Mouse (Mus musculus) Patski (cell line): ENCODE measurements around the gene Olfr71. TPM values are rescaled to one million over a fixed set of nuclear protein-coding genes. Genes with fewer than 3 reads are reported as not detected.

Experiments
- ATAC-seq: fragments of 100-300 bp; one replicate; pipeline ENCODE4 v1.8.0; 2021
- CTCF ChIA-PET: fragments of 350-600 bp; sonication (Branson Sonifier 250); formaldehyde crosslinking; loops from one replicate; lab custom pipeline; 2022; ENCODE audit warnings: inconsistent platforms; lab: Charles Lee
- POLR2A ChIA-PET: fragments of 350-600 bp; sonication (Branson Sonifier 250); formaldehyde crosslinking; loops from one replicate; lab custom pipeline; 2022; ENCODE audit warnings: antibody characterized with exemption, inconsistent platforms; lab: Charles Lee
- DNase-seq: peaks from one replicate; pipeline ENCODE4 v3.0.0-alpha.2; 2011; ENCODE audit warnings: low read depth, low spot score
- H3K27me3 ChIP-seq: fragments of 371-371 bp; one replicate; pipeline ENCODE4 v1.5.1; 2021
- CTCF ChIP-seq: fragments of 100-300 bp; IDR thresholded peaks from one replicate; pipeline ENCODE4 v1.5.1; 2021
- in situ Hi-C: fragments of 300-500 bp; cut with MboI; formaldehyde crosslinking; loops from 3 replicates; pipeline ENCODE4 v1.11.1; 2018; ENCODE audit warnings: low pct_unique_long_range_greater_than_20kb, mixed read lengths
- polyA plus RNA-seq: library from polyadenylated mRNA; unstranded; gene quantifications from one replicate; pipeline ENCODE4 v1.2.3, GENCODE M21; 2021

Gene Olfr71
- polyA plus RNA-seq, 1 experiment from 2014 or later = not detected

DNA sequence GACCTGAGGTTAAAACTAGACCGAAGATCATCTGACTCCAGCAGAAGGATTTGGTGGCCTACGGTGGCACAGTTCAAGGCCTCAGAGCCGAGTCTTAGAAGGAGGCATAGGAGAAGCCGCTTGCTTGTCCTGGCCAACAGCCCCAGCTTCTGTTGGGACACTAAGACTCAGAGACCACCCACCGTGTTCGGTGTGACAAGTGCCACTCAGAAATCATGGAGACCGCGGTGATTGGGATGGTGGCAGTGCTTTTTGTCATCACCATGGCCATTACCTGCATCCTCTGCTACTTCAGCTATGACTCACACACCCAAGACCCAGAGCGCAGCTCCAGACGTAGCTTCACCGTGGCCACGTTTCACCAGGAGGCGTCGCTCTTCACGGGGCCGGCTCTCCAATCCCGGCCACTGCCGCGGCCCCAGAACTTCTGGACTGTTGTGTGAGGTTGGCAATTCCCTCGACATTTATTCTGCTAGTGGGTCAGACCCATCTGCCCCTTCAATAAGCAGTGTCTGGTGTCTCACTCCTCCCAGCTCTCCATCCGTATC is 20.8 kb upstream of the Olfr71 start:
- DNase-seq (no peak), ATAC-seq (no peak)
- in situ Hi-C loops = no loop called here
- ChIA-PET POLR2A (no interaction called here), CTCF (interaction anchor here (1.5 kb wide), 1 partner anchor 33 kb away, joined by 3 read pairs; no protein-coding TSS in a partner anchor)
- TF ChIP-seq CTCF = no peak
- H3K27me3 ChIP-seq = no peaks in the 10 kb centered on the region

DNA sequence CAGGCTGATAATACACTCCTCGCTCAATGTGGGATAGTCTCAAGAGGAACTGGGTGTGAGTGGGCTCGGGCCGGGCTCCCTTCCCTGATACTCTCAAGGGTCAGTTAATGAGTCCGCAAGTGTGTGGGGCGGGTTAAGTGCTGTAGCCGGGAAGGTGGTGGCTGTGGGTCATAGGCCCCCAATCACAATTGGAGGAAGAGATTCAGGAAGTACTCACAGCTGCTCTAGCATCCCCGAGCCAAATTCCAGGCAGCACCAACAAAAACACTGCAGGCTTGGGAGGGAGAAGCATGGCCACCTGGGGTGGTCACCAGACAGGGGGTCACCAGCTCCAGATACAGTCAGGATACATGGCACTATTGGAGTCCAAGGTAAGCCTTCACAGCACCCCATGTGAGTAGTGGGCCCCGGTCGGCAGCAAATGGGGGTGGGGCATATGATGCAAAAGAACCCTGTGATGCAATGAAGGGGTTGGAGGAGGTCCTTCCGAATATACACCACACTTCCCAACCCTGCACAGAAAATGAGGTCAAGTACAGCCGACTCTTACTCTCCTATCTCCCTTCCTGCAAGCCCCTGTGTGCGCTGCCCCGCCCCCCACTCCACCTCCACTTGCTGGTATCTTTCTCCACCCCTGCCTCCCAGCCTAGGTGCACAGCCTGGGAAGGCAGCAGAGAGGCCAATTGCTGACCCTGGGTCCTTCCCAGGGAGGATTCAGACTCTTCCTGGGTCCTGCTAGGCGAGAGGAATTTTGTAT is 19.9 kb upstream of the Olfr71 start, which contains the start of gene Spaar:
Gene Spaar, plus strand, starts transcription at position 241 of the 757 bp plus-strand sequence.
- ChIA-PET CTCF (interaction anchor here (1.3 kb wide), 1 partner anchor 14 kb away, joined by 3 read pairs; no protein-coding TSS in a partner anchor), POLR2A (no interaction called here)
- no peaks in the 10 kb centered on the region for H3K27me3 ChIP-seq
- in situ Hi-C loops = no loop called here
- no peak for ATAC-seq
- no peak for TF ChIP-seq CTCF
- DNase-seq = no peak

DNA sequence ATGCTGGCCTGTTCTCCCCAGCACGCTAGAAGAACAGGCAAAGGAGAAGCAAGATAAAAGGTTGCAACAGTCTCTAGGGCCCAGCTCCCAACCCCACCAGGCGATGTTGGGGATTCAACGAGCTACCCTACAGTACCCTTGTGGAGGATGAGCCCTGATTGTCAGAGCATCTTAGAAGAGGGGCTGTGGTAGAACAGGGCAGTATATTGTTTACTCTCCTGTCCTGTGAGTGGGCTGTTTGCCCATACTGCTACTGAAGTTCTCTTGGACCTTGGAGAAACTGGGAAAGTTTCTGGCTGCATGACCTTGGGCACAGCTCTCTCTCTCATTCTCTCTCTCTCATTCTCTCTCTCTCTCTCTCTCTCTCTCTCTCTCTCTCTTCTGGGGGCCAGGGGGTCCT is 19.1 kb upstream of the Olfr71 start:
- no peaks in the 10 kb centered on the region for H3K27me3 ChIP-seq
- in situ Hi-C loops = no loop called here
- no peak for TF ChIP-seq CTCF
- POLR2A ChIA-PET = no interaction called here
- CTCF ChIA-PET = interaction anchor here (1.1 to 1.4 kb wide), 3 partner anchors 14 to 99 kb away, joined by 3 to 4 read pairs (median 3); no protein-coding TSS in a partner anchor
- ATAC-seq (no peak), DNase-seq (no peak)

DNA sequence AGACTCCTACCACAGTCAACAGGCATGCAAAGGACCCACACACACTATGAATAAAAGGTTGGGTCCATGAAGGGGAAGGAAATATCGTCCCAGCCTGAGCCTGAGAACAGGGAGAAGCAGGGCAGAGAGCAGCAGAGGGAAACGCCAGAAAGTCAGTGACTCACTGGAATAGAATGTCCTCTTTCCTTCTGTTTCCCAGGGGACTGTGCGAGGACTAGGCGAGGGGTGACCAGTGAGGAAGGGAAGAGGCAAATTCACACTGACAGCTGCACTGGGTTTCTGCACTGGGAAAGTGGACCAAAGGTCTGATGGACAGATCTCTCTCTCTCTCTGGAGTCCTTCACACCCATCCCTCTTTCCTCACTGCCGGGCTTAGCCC is 18.5 kb upstream of the Olfr71 start:
- in situ Hi-C loops = no loop called here
- peak; percentile 50 for DNase-seq
- ChIA-PET POLR2A (no interaction called here), CTCF (interaction anchor here (1.1 to 1.4 kb wide), 3 partner anchors 15 to 98 kb away, joined by 3 to 4 read pairs (median 3); no protein-coding TSS in a partner anchor)
- no peaks in the 10 kb centered on the region for H3K27me3 ChIP-seq
- TF ChIP-seq CTCF = no peak
- peak; percentile 78 for ATAC-seq

DNA sequence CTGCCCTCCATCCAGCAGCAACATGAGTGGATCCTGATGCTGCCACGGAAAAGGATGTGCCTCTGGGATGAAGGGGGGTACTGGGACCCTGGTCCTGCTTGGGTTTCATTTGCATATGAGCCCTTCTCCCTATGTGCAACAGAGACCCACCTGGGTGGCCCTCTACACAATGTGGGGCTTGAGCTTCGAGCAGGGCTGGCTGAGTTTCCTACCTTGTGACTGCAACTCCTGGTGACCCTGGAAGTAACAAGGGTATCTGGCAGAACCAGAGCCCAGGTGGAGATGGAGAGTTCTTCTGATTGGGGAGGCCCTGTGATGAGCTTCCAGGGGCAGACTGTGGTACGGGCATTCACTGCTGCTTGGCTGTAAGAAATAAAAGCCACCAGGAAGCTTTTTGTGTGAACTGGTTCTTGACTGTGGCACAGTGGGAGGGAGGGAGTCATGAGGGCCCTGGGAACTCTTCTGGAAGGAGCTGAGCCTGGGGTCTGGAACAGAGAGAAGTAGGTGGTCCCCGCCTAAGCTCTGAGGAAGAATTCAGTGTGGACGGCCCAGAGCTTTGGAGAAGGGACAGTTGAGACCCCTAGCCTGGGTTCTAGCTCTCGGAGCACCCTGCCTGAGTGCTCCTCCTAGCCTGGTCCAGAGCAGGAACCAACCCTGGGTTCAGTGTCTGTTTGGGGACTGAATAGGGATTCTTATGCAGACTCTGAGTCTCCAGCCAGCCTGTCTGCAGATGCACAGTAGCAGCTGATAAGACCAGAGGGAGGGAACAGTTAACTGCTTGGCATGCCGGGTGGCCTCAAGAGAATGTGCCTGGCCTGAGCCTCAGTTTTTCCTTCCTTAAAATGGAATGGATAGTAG is 17.9 kb upstream of the Olfr71 start:
- no peaks in the 10 kb centered on the region for H3K27me3 ChIP-seq
- TF ChIP-seq CTCF = no peak
- DNase-seq (no peak), ATAC-seq (peak; percentile 15)
- ChIA-PET POLR2A (no interaction called here), CTCF (interaction anchor here (0.9 to 1.4 kb wide), 2 partner anchors 62 to 98 kb away, joined by 3 to 4 read pairs; no protein-coding TSS in a partner anchor)
- in situ Hi-C loops = no loop called here

DNA sequence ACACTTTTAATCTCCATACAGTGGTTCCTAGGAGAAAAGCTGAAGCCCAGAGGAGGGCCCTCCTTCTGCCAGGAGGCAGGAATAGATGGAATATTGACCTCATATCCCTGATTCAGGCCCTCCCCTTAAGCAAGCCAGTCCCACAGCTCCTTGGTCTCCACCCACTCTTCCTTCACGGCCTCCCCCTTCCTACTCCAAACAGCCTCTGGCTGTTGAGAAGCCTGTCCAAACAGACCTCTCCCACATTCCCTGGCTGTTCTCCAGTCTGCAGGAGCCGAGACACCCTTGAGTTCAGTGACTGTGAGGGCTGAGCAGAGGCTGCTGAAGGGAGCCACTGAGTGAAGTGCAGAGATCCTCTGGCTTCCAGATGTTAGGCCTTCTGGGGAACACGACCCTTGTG is 16.9 kb upstream of the Olfr71 start, which contains the start of gene Hrct1:
Gene Hrct1, plus strand, starts transcription at position 194 of the 400 bp plus-strand sequence.
- TF ChIP-seq CTCF = no peak
- DNase-seq (no peak), ATAC-seq (no peak)
- CTCF ChIA-PET = interaction anchor here (0.9 to 2.6 kb wide), 2 partner anchors 36 to 55 kb away, joined by 3 to 11 read pairs; no protein-coding TSS in a partner anchor
- in situ Hi-C loops = no loop called here
- POLR2A ChIA-PET = no interaction called here
- H3K27me3 ChIP-seq = no peaks in the 10 kb centered on the region

DNA sequence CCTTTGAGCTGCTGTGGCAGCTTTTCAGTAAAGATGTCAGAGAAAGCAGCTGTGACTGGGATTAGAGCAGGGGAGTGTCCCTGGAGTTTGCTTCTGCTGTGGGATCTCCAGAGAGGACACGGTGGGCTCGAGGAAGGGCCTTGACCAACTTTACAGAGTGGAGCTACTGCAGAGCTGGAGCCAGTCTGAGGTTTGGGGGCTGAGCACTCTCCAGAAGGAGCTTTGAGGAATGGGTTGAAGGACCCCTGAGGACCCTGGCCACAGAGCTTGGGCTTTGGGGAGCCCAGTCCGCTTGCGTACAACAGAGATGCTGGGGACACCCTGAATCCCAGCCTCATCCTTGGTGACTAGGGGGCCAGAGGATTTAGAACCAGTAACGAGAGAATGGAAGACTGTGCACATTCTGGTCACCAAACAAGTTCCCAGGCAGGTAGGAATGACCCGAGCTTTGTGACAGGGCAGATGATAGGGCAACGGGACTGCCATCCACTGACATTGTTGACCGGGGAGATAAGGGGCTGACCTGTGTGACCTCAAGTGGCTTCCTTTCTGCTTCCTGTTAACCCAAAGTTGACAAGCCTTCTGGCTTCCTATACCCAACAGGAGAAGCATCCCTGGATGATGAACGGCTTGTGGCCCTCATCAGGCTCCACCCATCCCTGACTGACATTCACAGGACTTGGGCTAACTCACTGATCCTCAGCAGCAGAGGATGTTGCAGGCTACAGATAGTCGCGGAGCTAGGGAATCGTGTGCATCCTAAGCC is 16.4 kb upstream of the Olfr71 start:
- no peak for DNase-seq
- in situ Hi-C loops = no loop called here
- POLR2A ChIA-PET = no interaction called here
- no peaks in the 10 kb centered on the region for H3K27me3 ChIP-seq
- ATAC-seq = no peak
- no peak for TF ChIP-seq CTCF
- CTCF ChIA-PET = interaction anchor here (0.8 to 2.6 kb wide), 4 partner anchors 16 to 55 kb away, joined by 3 to 11 read pairs (median 4); no protein-coding TSS in a partner anchor

DNA sequence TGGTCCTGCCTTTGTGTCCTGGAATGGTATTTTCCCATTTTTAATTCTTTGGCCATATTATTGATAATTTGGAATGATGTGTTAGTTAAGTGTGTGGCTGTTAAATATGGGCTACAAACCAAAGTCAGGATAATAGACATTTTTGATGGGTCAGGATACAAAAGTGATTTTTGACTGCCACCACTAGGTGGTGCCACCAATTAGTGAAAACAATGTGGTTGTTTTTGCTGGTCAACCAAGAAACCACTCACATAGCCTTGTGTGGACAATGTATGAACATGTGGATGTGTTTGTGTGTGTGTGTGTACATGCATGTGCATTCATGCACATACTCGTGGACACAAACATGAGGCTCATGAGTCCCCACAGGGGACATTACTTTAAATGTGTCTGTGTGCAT is 14.7 kb upstream of the Olfr71 start:
- POLR2A ChIA-PET = no interaction called here
- no peaks in the 10 kb centered on the region for H3K27me3 ChIP-seq
- ATAC-seq = no peak
- in situ Hi-C loops = no loop called here
- CTCF ChIA-PET = interaction anchor here (0.8 to 2.6 kb wide), 3 partner anchors 15 to 38 kb away, joined by 4 to 11 read pairs (median 5); no protein-coding TSS in a partner anchor
- TF ChIP-seq CTCF = no peak
- DNase-seq = no peak

DNA sequence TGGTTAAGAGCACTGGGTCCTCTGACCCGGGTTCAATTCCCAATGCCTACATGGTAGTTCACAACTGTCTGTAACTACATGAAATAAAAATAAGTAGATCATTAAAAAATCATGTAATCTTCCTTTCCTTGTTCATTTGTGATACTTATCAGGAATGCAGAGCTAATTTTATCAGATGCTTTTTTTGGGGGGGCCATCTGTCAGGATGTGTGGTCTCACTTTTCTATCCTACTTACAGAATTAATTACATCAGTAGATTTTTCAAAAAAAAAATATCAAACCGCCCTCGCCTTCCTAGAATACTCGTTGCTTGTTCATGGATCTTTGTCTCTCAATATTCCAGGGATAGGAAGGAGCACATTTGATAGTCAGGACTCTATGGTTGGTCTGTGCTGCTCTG is 12.1 kb upstream of the Olfr71 start:
- in situ Hi-C loops = no loop called here
- H3K27me3 ChIP-seq = no peaks in the 10 kb centered on the region
- CTCF ChIA-PET = no interaction called here
- ATAC-seq = no peak
- DNase-seq = no peak
- no peak for TF ChIP-seq CTCF
- POLR2A ChIA-PET = no interaction called here
